Mouse (Mus musculus) 3134 (cell line): ENCODE measurements around the gene Blcap.
A peak's percentile ranks its signal among the peaks of the same experiment; 100 is the strongest.

Experiments
- DNase-seq: peaks from one replicate; pipeline ENCODE4 v3.0.0-alpha.2; 2011; ENCODE audit warnings: low spot score; ENCODE audit not compliant: insufficient read length; ENCODE audit errors: extremely low read depth

The Blcap gene

DNA sequence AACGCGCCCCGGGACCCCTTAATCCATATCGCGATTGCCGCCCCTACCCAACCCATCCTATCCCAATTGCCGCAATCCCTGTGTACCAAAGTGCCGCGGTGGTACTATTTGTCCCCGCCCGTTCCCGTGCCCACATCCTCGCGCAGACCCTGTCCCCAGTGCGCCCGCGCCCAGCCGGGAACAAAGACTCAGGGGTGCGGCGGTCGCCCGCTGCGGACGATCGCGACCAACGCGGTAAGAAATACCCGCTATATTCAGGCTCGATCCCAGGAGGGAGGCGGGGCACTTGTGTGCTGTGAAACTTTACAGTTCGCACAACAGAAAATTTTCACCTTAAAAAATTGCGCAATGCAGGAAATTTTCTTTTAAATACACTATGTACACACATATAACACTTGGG lies 10.8 kb downstream of the Blcap start:
- peak; percentile 38 for DNase-seq

DNA sequence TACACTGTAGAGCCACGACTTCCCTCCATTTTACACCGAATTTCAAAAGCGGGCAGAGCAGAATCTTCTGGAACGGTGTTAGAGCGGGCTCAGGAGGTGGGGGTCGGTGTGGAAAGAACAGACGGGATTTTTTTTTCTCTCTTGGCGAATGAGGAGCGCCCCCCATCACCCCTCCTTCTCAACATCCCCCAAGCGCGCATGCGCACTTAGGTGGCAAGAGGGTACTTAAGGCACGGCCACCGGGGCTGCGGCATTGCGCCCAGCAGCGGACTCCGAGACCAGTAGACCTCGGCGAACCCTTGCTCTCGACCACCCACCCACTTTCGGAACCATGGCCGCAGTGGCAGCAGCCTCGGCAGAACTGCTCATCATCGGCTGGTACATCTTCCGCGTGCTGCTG lies 11.2 kb downstream of the Blcap start, which contains the start of gene Nnat:
TSS of gene Nnat (plus strand) at position 221 of the 400 bp plus-strand sequence.
- DNase-seq = peak; percentile 23

DNA sequence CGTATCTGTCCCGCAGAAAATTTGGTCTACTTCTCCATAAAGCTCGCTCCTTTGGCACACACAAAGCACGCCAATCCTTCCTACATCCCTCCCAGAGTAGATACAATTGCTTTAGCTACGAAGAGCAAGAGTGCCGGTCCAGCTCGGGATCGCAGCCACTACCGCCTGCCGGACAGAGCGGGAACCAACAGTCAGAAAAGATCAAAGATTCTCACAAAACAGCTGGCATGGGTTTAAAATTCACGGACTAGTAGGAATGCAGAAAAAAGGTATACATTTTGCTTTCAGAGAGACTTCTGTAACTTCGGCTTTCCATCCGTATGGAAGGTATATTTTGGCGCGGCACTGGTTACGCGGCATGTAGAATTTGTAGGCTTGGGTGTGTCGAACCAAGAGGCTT lies 11.6 kb downstream of the Blcap start:
- DNase-seq = no peak

DNA sequence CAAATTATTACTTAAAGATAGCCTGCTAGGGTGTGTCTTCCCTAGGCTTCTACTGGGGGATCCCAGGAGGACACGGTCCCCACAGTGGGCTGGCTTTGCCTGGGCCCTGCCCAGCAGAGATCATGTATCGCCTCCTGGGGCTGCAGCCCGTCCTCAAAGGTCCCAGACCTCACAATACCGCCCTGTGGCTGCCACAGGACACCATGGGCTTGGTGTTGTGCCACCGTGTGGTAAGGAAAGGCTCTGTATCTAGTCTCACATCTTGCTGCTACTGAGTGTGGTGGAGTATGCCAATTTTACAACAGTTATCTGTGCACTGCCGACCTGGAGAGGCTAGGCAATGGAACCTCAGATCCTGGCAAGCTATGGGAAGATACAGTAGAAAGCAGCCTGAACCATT lies 12.6 kb downstream of the Blcap start:
- DNase-seq = no peak

DNA sequence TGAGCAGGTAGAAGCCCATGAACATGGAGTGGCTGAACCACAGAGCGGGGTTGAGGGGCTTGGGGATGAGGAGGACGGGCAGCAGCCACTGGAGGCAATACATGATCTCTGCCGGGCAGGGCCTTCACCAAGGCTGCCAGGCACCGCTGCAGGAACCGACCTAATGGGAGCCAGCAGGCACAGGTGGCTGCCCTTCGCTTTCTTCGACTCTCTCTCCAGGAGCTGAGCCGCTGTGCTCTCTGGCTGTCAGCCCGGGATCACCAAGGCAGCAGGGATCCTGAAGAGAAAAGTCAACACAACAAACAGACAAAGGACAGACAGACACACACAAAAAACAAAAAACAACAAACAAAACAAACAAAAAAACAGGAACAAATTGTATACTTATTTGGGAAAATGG lies 13.0 kb downstream of the Blcap start:
- DNase-seq = no peak

DNA sequence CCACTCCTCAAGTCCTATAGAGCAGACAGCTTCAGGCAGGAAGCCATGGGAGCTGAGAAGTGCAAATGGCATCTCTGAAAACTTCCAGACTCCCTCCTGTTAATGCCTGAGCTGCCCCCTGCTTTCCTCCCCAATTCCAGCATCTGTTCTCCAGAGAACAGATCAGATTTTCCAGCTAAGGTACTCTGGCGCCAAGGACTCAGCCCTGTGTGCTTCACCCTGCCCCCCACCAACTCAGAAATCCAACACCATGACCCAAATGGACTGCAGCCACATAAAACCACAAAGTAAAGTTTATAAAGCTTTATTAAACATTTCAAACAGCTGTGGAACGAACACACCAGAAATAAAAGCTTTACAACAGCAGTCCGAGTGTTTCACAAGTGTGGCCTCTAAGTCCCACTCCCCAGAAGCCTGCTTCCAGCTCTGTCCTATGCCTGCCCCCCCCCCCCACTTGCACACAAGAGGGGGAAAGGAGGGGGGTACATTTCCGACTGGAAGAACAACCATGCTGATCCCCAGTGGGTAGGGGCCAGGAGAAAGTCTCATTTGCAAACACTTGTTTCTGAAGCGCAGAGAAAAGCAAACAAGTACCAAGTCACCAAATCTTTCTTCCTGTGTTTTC lies 14.9 kb downstream of the Blcap start:
- no peak for DNase-seq

DNA sequence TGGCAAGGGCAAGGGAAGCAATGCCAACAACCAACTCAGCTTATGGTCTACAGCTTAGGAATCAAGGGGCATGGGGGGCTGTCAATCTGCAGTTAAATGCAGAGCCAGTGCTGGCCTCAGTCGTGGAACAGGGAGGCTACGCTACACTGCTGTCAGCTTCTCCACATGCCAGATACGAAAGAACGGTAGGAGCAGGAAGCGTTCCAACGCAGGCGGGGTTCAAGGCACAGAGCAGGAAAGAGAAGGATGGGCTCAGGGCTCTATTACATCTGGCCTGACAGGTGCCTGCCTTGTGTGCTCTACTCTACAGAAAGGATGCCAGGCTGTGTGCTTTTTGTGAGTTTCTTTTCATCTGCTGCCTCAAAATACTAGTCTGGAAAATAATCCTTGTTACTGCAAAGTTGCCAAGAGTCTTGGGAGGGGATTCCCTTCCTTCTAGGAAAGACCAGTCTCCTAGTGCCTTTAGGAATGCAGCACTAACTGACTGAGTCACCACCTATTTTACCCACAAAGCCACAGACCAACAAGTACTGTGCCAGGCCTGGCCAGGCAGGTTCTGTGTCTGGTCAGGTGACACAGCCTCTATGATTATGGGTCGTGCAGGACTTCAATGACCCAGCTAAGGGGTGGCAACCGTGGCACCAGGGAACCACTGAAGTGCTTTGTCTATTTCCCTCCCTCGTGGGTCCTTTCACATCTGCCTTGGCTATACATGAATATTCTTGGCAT lies 18.8 kb downstream of the Blcap start:
- peak; percentile 71 for DNase-seq

DNA sequence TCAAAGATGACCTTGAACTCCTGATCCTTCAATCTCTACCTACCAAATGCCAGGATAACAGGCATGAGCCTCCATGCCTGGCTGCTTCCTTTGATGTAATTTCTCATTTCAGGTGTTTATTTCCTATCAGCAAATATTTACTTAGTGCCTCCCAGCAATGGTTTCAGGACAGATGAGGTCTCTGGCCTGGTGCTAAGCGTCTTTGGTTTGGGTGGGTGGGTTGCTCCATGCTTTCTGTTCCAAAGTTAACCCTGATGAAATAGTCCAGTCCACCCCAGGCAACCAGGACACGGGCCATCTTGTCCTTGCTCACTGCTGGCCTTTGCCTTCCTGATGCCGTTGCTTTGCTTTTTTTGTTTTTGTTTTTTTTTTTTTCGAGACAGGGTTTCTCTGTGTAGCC lies 20.8 kb downstream of the Blcap start:
- no peak for DNase-seq

DNA sequence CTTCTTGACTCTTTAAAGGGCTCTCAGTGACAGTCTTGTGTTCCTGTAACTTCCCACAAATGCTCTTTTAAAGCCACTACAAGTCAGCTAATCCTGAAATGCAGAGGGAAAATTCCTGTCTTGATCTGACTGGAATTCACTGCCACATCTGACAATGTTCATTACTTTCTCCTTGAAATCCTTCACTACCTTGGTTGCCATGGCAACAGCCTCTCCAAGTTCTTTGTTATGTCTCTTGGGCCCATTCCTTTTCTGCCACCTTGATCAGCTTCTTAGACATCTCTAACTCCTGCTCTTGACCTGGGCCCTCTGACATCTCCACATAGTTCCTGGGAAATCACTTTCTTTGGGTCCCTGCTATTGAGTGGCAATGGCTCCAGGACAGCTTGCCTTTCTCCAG lies 24.4 kb downstream of the Blcap start:
- DNase-seq = no peak

DNA sequence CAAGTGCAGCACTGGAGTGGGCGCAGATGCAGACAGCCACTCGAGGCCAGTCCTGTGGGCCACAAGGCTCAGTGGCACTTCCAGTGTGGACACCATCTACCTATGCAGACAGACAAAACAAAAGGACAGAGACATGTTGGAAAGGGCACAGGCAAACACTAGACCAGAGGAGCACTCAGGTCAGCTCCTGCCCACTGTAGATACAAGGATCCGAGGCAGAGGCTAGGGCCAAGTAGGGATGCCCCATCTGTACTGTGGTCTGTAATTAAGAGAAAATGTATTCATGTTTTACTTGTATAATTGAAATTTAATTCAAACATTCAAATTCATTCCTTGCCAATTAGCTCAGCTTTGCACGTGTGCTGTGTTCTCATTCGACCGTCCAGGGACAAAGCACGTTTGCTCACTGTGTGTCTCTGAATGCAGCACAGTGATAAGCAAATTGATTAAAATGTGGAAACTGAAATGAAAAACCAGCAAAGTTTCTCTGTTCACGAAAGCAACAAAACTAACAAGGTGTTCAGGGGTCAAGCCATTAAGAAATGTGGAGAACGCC lies 26.7 kb downstream of the Blcap start:
- DNase-seq = no peak

DNA sequence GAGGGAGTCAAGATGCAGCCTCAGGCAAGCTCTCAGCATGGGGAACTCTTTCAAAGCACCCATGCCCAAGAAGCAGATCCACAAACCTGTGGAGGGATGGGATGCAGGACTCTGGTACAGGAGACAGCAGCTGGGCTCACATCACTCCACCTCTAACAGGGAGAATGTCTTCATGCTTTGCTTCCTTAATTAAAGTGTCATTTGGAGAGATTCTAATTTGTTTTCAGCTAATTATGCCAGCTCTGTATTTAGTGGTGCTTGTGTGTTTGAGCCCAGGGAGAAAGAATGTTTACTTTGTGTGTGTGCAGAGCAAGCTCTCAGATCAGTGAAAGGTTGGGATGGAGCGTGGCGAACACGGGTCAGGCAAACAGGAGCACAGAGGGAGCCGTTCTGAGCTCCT lies 28.7 kb downstream of the Blcap start:
- DNase-seq = no peak

DNA sequence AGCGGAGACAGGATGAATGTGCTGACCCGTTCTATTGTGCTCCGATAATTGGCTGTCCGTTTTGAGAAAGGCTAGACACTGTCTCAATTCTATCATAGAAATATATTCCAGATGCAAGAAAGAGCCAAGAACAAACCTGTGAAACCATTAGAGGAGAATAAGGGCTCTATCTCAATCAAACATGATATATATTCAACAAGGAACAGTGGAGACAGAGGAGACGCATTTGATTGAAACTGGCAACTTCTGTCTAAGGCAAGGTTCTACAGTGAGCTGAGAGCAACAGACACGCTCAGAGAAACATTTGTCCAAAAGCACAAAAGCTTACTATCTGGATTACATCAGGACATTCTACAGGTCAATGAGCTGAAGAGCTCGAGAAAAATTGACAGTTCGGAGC lies 29.4 kb downstream of the Blcap start:
- no peak for DNase-seq

DNA sequence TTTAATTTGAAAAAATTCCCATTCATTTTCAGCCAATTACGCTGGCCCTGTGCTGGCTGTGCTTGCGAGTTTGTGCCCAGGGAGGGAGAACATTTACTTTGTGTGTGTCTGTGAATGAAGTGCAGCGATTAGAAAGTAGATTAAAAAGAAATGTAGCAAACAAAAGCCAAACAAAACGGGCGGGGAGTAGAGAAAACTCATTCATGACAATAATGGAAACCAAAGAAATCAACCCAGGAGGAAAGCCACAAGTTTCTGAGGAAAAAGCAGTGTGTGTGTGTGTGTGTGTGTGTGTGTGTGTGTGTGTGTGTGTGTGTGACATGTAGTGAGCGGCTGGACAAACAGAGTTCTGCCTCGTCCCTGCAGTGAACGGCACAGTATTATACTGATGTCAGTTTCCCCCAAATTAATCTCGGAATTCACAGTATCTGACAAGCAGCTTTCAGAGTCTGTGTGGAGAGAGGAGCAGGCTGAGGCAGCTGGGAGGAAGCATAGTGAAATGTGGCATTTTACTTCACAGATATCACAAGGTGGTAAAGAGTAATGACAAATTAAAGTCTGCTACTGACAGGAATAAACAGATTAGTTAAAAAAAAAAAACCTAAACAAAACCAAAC lies 30.0 kb downstream of the Blcap start:
- DNase-seq = no peak

DNA sequence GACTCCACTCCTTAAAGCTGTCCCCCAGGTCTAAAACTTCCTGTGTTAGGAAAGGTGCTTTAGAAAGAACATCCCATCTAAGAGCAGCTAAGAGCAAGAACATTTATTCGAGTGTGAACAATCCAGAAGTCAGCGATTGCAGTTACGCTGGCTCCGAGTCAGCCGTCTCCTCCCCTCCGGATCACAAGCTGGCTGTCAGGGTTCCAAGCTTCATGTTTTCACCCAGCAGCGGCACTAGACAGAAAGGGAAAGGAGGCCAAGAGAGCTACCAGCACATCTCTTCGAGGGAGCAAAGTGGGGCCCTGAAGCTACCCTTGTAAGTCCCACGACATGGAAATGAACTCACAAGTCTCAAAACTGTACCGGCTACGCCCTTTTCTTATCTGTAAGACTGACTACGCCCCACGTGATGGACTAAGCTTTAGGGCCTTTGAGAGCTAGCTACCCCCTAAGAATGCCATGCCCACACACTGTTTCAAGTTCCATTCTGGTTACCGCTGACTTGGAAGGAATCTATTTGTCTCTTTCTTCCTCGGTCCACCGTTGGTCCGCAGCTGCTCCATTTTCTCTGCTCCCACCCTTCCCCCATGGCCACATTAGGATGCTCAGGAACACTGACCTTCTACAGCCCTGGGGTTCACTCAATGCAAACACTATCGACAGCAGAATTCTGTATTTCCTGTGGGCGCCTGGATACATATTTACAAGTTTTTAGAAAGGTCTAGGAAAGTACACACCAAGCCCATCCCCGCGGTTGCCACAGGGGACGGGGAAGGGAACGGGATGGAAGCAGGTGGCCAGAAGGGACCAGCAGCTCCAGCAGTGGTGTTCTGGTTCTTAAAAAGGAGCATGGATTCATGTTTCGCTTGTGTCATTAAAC lies 30.8 kb downstream of the Blcap start:
- DNase-seq = no peak

DNA sequence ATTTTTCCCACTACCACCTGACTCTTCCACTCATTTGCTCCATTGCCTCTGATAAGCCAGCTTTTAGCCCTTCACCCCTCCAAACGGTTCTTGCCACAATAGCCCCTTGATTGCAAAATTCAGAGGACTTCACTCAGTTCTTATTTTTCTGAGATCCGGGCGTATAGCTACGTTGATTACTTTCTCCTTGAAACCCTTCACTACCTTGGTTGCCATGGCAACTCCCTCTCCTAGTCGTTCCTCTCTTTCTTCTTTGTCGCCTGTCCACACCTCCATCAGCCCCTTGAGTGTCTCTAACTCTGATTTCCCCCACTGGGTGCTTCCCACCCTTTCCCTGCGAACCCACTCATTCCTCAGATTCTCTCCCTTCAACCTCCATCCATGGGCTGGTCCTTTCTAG lies 34.0 kb downstream of the Blcap start:
- DNase-seq = no peak

DNA sequence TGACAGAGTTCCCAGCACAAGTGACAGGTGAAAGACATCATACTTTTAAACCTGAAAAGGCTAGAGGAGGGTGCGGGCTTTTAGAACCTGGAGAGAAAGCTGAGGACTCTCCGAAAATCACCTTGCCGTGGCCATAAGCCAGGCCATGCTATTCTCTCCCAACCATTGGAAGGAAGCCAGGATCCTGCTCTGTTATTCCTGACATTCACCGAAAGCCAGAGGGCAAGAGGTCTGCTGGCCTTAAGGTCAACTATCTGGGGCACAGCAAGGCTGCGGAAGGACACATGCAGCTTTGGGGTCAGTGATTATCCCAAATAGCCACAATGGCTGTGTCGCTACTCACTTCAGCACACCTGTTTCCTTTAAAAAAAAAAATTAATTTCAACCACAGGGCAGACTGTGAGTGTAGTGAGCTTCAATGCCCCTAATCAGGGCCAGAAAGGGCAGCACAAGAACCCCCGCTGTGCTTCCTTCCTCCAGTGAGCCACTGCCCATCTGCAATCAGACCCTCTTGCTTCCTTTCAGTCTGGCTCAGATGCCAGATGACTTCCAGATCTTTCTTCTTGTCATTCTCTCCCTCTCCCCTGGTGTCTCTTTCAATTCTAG lies 34.5 kb downstream of the Blcap start:
- DNase-seq = no peak

DNA sequence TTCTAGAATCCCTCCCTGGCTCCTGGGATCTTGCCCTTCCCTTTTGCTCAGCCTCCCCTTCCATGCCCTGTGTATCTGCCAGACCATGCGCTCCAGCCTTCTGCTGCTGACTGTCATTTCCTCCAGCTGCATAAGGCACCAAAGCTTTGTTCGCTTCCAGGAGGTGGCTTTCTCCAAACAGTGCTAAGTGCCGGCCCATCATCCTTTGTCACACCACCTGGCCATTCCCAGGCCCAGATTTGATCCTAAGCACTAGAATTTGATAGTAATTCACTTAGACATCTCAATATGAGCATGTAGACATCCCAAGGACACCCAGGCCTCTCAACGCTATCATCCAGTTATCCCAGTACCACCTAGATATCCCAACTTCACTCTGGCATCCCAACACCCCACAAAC lies 36.9 kb downstream of the Blcap start:
- no peak for DNase-seq

DNA sequence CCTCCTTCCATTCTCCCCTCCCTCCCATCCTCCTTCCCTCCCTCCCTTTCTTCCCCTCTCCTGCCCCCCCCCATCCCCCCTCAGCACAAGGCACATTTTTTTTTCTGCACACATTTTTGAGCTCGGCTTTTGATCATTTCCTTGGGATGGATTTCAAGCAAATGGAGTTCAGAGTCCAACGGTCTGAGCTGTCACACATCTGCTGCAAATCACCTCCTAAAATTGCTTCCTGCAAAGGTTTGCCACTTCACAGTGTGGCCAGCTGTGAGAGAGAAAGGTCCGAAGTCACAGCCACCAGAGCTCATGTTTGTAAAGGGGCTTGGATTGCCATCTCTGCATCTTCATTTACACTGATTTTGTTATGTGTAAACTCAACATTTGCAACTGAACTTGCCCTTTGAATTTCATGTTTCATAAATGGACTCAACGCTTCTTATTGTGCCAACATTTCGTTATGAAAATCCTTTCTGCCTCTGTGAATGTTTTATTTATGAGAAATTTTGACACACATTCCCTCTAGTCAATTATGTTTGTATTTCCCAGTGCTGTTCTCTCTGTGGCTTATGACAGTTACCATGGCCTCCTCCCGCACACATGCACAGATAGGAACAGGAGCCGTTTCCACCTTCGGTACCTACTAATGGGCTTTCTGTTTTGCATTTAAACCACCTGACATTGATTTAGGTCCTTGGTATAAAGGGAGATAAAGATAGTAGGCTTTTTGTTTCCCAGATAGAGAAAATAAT lies 39.2 kb downstream of the Blcap start:
- no peak for DNase-seq

DNA sequence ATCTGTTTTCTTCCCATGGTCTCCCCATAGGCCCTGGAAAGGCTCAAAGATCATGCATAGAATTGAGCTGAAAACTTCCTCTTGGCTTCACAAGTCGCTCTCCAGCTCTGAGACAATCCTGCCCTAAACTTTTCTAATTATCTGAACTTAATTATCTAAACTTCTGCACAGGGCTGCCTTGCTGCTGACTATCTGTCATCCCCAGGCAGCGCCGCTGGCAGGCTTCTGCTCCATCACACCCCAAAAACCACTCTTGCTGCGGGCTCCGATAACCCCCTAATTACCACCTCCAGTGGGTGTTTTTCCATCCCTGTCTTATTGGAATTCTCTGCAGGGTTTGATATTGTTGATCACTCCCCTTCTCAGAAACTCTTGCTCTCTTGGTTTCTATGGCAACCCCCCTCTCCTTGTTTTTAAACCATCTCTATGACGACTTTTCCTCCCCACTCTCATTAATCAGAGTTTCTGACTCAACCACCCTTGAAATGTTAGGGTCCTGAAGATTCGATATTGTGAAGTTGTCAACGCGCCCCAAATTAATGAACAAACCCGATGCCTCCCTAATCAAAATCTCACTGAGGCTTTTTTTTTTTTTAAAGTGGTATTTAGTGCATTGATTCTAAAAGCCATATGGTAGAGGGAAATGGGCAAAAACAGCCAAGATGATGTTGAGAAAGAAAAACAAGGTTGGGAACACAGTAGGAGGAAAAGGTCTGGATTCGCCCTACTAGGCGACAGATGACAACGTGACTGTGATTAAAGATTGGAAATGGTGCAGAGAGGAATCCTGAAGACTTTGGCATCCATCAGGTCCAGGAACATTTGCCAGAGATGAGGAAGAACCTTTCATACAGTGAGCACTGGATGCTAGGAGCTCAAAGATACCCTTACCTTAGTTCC lies 40.8 kb downstream of the Blcap start:
- no peak for DNase-seq
